Mouse (Mus musculus) kidney, adult 2 months (tissue): ENCODE data around the gene Il18rap. TPM values are rescaled to one million over a fixed set of nuclear protein-coding genes. Genes with fewer than 3 reads are reported as not detected.

Source experiments
- DNase-seq: peaks from one replicate; pipeline ENCODE4 v3.0.0; 2021
- H3K27ac ChIP-seq: fragments of 200-500 bp; 2 replicates; pipeline ENCODE4 v1.5.1; 2012; ENCODE audit warnings: low read depth, low read length, control low read depth, inconsistent platforms; ENCODE audit not compliant: insufficient read depth
- H3K27me3 ChIP-seq: fragments of 200-500 bp; replicated peaks from 2 replicates; pipeline ENCODE4 v1.6.1; 2012; ENCODE audit warnings: mild to moderate bottlenecking, moderate library complexity, low read length, inconsistent platforms; ENCODE audit not compliant: control insufficient read depth, insufficient read depth
- H3K36me3 ChIP-seq: fragments of 200-500 bp; 2 replicates; pipeline ENCODE4 v1.6.1; 2012; ENCODE audit warnings: mild to moderate bottlenecking, moderate library complexity, low read length, inconsistent platforms; ENCODE audit not compliant: control insufficient read depth, insufficient read depth
- H3K4me1 ChIP-seq: fragments of 200-500 bp; 2 replicates; pipeline ENCODE4 v1.6.1; 2011; ENCODE audit warnings: low read length; ENCODE audit not compliant: control insufficient read depth, insufficient read depth
- H3K4me3 ChIP-seq: fragments of 200-500 bp; 2 replicates; pipeline ENCODE4 v1.5.1; 2011; ENCODE audit warnings: mild to moderate bottlenecking, low read depth, low read length, control low read depth; ENCODE audit not compliant: insufficient read depth
- CTCF ChIP-seq: fragments of 200-500 bp; conservative IDR thresholded peaks from 2 replicates; pipeline ENCODE4 v1.5.1; 2011; ENCODE audit warnings: low read depth, mild to moderate bottlenecking, control low read depth, low read length, moderate library complexity, mixed read lengths; ENCODE audit not compliant: insufficient read depth, insufficient read length
- POLR2A ChIP-seq: fragments of 200-500 bp; IDR thresholded peaks from one replicate; pipeline ENCODE4 v1.6.1; 2011; ENCODE audit warnings: low read depth, low read length, control low read depth
- WGBS: fragments of 180-500 bp; shearing (Covaris S2); methylation state at CpG from one replicate; pipeline ENCODE4 v1.1.7; 2018; 5-methylcytosine and 5-hydroxymethylcytosine counted together
- polyA plus RNA-seq: library from polyadenylated mRNA; depleted of rRNA; stranded (reverse); fragments of >200 nt; gene quantifications from 2 replicates; pipeline ENCODE4 v1.2.3, GENCODE M21; 2012

Il18rap gene
- polyA plus RNA-seq, 1 experiment, result 0.30 TPM

- Histone ChIP-seq H3K27me3 (no peaks in the 10 kb centered on the region), H3K4me1 (no peaks in the 10 kb centered on the region), H3K36me3 (no peaks in the 10 kb centered on the region), H3K4me3 (no peak overlapping the region), H3K27ac (no peak overlapping the region)
- TF ChIP-seq CTCF (peak; percentile 54), POLR2A (no peak)
- DNase-seq, result peak; percentile 58
- WGBS, result 0% methylated on average over 2 of the region's 2 CpGs
These were observed 29.5 kb downstream of the Il18rap start for GRCm38 (mm10) chr1:40544650-40545049.

- TF ChIP-seq CTCF (no peak), POLR2A (no peak)
- no peak for DNase-seq
- H3K4me3 ChIP-seq, result no peak overlapping the region
- no peaks in the 10 kb centered on the region for H3K36me3 ChIP-seq
- no peaks in the 10 kb centered on the region for H3K27me3 ChIP-seq
- H3K4me1 ChIP-seq, result no peaks in the 10 kb centered on the region
- H3K27ac ChIP-seq, result no peak overlapping the region
- 77% methylated on average over 4 of the region's 4 CpGs for WGBS
These were observed 31.5 kb downstream of the Il18rap start for GRCm38 (mm10) chr1:40546645-40547044.

GRCm38 (mm10) chr1:40547064-40547572 lies 32.0 kb downstream of the Il18rap start:
- WGBS, result 63% methylated on average over 11 of the region's 11 CpGs
- H3K27ac ChIP-seq, result no peak overlapping the region
- H3K4me3 ChIP-seq, result no peak overlapping the region
- H3K4me1 ChIP-seq, result no peaks in the 10 kb centered on the region
- no peaks in the 10 kb centered on the region for H3K27me3 ChIP-seq
- no peaks in the 10 kb centered on the region for H3K36me3 ChIP-seq
- TF ChIP-seq CTCF (no peak), POLR2A (no peak)
- no peak for DNase-seq

- WGBS, result 53% methylated on average over 10 of the region's 10 CpGs
- H3K4me3 ChIP-seq, result no peak overlapping the region
- H3K4me1 ChIP-seq, result no peaks in the 10 kb centered on the region
- H3K27ac ChIP-seq, result no peak overlapping the region
- H3K36me3 ChIP-seq, result no peaks in the 10 kb centered on the region
- H3K27me3 ChIP-seq, result no peaks in the 10 kb centered on the region
- DNase-seq, result no peak
- TF ChIP-seq POLR2A, result no peak
- TF ChIP-seq CTCF, result no peak
These were observed 32.6 kb downstream of the Il18rap start for GRCm38 (mm10) chr1:40547762-40548161.

- Histone ChIP-seq H3K27me3 (no peaks in the 10 kb centered on the region), H3K4me3 (no peak overlapping the region), H3K4me1 (no peaks in the 10 kb centered on the region), H3K36me3 (no peaks in the 10 kb centered on the region), H3K27ac (no peak overlapping the region)
- 74% methylated on average over 4 of the region's 4 CpGs for WGBS
- DNase-seq, result no peak
- TF ChIP-seq CTCF, result no peak
- no peak for TF ChIP-seq POLR2A
These were observed 54.2 kb downstream of the Il18rap start for GRCm38 (mm10) chr1:40569374-40569773.

- Histone ChIP-seq H3K4me1 (no peaks in the 10 kb centered on the region), H3K27ac (no peak within 1 kb of the TSS), H3K36me3 (no peaks in the 10 kb centered on the region), H3K4me3 (0 out of 2 replicates have a peak within 1 kb of the TSS, but pooled peaks have one; percentile 6), H3K27me3 (no peaks in the 10 kb centered on the region)
- peak; percentile 76 for TF ChIP-seq CTCF
- no peak for TF ChIP-seq POLR2A
- DNase-seq, result peak; percentile 58
- WGBS, result 5% methylated on average over 7 of the region's 7 CpGs
These were observed 64.6 kb downstream of the Il18rap start, which contains the start of gene Slc9a4 for GRCm38 (mm10) chr1:40579784-40580183. Slc9a4 (plus strand) TSS chr1:40580081.

- Histone ChIP-seq H3K27ac (no peak overlapping the region), H3K4me1 (no peaks in the 10 kb centered on the region), H3K27me3 (no peaks in the 10 kb centered on the region), H3K4me3 (0 out of 2 replicates have a peak overlapping the region, but pooled peaks have one; percentile 6), H3K36me3 (no peaks in the 10 kb centered on the region)
- DNase-seq, result no peak
- no peak for TF ChIP-seq CTCF
- TF ChIP-seq POLR2A, result no peak
- WGBS, result 64% methylated on average over 14 of the region's 14 CpGs
These were observed 65.1 kb downstream of the Il18rap start for GRCm38 (mm10) chr1:40580269-40580668.

- no peak for DNase-seq
- Histone ChIP-seq H3K27ac (no peak overlapping the region), H3K36me3 (no peaks in the 10 kb centered on the region), H3K4me3 (no peak overlapping the region), H3K4me1 (no peaks in the 10 kb centered on the region), H3K27me3 (no peaks in the 10 kb centered on the region; the same call in 1 of the 2 replicates)
- no peak for TF ChIP-seq POLR2A
- TF ChIP-seq CTCF, result no peak
- 75% methylated on average over 5 of the region's 5 CpGs for WGBS
These were observed 71.6 kb downstream of the Il18rap start for GRCm38 (mm10) chr1:40586776-40587175.
